Mouse (Mus musculus) left cerebral cortex, postnatal 25 days (tissue): Measurements from ENCODE around the gene Ceacam10. TPM values are rescaled to one million over a fixed set of nuclear protein-coding genes. Genes with fewer than 3 reads are reported as not detected.
"Not testable (repeated sequence)": the region's sequence is repeated elsewhere in the genome, so short reads cannot be mapped to it uniquely, and the experiment has no call there.

Source experiments
- DNase-seq, 2 experiments: peaks; one replicate each; pipeline ENCODE4 v3.0.0; 2022; ENCODE audit warnings: low spot score in 2 of 2, mixed read lengths in 1 of 2
- intact Hi-C: fragments of 180-260 bp; cut with DNase I; formaldehyde crosslinking; loops from one replicate; pipeline ENCODE4 v1.15.1; 2025
- total RNA-seq, 2 experiments: library from RNA; stranded (reverse); gene quantifications; 2 replicates each; pipeline ENCODE4 v1.2.3; 2021

The Ceacam10 gene
- not detected for total RNA-seq

DNA sequence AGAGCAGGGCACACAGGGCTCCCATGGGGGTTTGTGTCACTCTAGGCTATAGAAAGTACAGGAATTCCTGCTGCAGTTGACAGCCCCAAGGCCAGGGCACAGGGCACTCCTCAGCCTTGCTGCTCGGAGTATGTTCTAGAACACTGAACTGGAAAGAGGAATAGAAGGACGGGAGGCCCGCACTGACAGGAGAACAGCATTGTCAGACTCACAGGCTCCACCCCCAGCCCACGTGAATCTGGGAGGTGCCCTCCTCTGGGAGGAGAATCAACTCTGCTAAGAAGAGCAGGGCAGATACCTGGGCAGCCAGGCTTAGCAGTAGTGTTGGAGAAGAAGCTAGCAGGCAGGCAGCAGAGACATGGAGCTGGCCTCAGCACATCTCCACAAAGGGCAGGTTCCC lies at the start of gene Ceacam10:
Ceacam10 (plus strand) TSS at position 289 of the 400 bp plus-strand sequence.
- DNase-seq, intact Hi-C loops: not testable (repeated sequence)

- intact Hi-C loops: no loop called here
- no peak for DNase-seq
These were observed 40.9 kb upstream of the Ceacam10 start for GRCm38 (mm10) chr7:24735970-24736670.

GRCm38 (mm10) chr7:24750695-24751094 lies 26.3 kb upstream of the Ceacam10 start:
- intact Hi-C loops: no loop called here
- DNase-seq: no peak

GRCm38 (mm10) chr7:24751610-24752009 lies 25.4 kb upstream of the Ceacam10 start:
- intact Hi-C loops: no loop called here

GRCm38 (mm10) chr7:24753476-24753875 lies 23.5 kb upstream of the Ceacam10 start:
- no peak for DNase-seq
- intact Hi-C loops: no loop called here

More at GRCm38 (mm10) chr7:24751610-24752009, 25.4 kb upstream of the Ceacam10 start:
- no peak for DNase-seq

- DNase-seq: no peak
- intact Hi-C loops: no loop called here
These were observed 18.5 kb upstream of the Ceacam10 start for GRCm38 (mm10) chr7:24758520-24758919.

DNA sequence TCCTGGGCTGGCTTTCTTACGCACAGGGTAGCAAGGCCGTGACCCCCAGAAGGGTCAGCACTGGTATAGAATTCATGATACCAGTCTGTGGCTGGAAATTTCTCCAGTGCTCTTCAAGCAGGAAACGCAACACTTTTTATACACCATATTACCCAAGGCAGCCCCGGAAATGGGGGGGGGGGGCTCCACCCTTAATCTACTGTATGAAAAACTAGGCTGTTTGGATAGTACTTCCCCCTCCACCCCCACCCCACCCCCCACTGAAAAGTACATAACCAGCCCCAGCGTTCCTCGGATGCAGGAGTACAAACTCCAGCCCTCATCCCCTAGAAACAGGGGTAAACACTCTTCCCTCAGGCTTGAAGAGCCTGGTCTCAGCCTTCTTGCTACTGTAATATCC lies 16.8 kb upstream of the Ceacam10 start, which contains the start of gene Cd177:
Cd177 (minus strand) TSS at position 101 of the 400 bp plus-strand sequence.
- intact Hi-C loops: no loop called here
- no peak for DNase-seq

DNA sequence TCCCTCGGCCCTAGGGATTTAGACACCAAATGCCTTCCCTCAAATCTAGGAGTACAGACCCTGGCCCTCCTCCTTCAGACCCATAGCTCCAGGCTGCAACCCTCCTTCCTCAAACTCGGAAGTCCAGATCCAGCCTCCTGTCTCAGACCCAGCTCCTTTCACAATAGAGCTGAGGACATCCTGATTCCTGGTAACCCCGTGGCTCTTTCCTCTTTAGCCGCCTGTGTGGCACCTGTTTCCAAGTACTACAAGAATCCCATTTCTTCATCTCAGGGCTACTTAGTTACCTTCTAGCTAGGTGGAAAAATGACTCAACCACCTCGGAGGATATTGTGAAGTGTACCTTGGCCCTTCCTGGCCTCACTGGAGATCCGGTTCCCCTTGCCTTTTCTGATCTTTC lies 15.8 kb upstream of the Ceacam10 start:
- intact Hi-C loops: no loop called here
- DNase-seq: no peak

GRCm38 (mm10) chr7:24762574-24762973 lies 14.4 kb upstream of the Ceacam10 start:
- intact Hi-C loops: no loop called here
- DNase-seq: no peak

DNA sequence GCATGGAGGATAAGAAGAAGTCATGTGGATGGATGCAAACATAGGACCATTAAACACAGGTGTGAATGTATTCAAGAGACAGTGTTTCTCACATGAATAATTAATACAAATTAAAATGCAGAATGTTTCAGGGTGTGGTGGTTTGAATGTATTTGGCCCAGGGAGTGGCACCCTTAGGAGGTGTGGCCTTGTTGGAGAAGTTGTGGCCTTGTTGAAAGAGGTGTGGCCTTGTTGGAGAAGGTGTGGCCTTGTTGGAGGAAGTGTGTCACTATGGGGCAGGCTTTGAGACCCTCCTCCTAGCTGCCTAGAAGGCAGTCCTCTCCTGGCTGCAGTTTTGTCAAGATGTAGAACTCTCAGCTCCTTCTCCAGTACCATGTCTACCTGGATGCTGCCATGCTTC lies 5.6 kb upstream of the Ceacam10 start:
- intact Hi-C loops: no loop called here
- no peak for DNase-seq

- intact Hi-C loops: no loop called here
- peak in 1 of 2 experiments; percentile 24 for DNase-seq
These were observed 3.0 kb upstream of the Ceacam10 start for GRCm38 (mm10) chr7:24773942-24774535.

DNA sequence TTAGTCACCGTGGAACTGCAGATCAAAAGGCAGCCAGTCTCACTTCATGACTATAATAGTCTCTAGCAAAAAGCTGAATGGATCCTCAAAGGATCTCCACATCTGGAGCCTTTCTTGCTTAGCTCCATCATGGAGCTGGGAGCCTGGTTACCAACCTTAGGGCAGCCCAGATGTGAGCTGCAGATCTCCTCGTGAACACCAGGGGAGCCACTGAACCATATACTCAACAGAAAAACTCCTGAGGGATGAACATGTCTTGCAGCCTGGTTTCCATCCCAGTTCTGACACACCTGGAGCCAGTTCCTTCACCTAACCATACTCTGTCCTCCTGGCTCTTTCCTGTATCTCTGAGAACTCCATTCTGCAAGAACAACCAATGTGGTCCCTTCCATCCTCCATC lies 861 bp upstream of the Ceacam10 start:
- DNase-seq: no peak
- intact Hi-C loops: no loop called here

- DNase-seq: no peak
- intact Hi-C loops: no loop called here
These were observed 20.9 kb downstream of the Ceacam10 start for GRCm38 (mm10) chr7:24797918-24798317.

- intact Hi-C loops: no loop called here
These were observed 25.3 kb downstream of the Ceacam10 start for GRCm38 (mm10) chr7:24802149-24802767.

GRCm38 (mm10) chr7:24804826-24805225 lies 27.8 kb downstream of the Ceacam10 start:
- intact Hi-C loops: no loop called here
- DNase-seq: no peak

More at GRCm38 (mm10) chr7:24802149-24802767, 25.3 kb downstream of the Ceacam10 start:
- DNase-seq: no peak

GRCm38 (mm10) chr7:24809041-24809440 lies 32.0 kb downstream of the Ceacam10 start:
- intact Hi-C loops: no loop called here
- no peak for DNase-seq

- DNase-seq: peak; percentile 70 to 84
- intact Hi-C loops: loop anchor here (2.0 to 5.0 kb wide), 2 partner anchors 65 to 150 kb away; no protein-coding TSS in a partner anchor
These were observed 40.5 kb downstream of the Ceacam10 start for GRCm38 (mm10) chr7:24817502-24817901.

DNA sequence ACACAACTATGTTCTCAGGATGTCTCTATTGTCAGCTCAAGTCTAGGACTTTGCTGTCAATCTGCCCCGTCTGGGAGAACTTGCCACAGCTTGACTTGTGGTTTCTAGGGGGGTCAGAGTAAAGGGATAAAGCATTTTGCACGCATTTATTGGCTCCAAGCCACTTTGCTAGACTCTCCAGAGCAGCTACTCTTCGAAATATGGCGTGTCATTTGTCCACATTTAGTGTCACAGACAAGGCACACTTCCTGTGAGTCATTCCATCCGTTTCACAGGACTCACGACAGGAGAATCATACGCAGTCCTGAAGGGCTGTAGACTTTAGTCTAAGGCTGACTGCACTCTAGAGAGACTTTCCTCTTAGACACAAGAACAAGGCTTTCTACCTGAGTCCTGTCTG lies 47.4 kb downstream of the Ceacam10 start:
- intact Hi-C loops: no loop called here
- DNase-seq: no peak

DNA sequence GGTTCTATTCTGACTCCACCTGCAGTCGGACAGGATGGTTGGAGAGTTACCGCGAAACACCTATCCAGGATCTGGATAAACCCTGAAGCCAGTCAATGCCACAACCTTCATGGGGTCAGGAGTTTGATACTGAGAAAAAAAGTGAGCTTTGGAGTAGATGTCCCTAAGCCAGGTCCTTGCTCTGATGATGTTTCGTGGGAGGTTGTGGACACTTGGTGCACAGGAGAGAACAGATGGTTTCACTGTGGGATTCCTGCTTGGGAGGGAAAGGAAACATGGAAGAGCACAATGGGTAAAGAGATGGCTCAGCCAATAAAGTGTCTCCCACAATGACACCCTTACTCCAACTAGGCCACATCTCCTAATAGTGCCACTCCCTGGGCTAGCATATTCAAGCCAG lies 50.2 kb downstream of the Ceacam10 start:
- no peak for DNase-seq
- intact Hi-C loops: no loop called here
